Mouse (Mus musculus) MN1 (cell line): Measurements from ENCODE around the gene Jdp2.

Experiments used
- DNase-seq: peaks from one replicate; pipeline ENCODE4 v3.0.0-alpha.2; 2016; ENCODE audit warnings: low spot score

Gene Jdp2

DNA sequence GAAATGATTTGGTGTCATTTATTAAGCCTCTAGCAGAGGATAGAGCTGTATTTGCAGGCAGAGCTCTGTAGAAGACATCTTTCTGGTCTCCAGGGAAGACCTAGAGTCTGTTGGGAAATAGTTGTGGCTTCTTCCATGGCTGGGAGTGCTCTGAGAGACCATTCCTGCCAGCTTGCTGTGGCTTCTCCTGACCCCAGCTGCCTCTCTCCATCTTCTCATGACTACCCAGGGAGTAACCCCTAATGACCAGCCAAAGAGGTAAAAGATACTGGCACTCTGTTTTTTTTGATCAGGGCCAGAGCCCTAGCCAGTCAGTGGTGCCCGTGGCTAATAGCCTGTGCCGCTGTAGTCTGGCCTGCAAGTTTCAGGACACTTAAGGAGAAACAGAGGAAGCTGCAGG lies 3.3 kb downstream of the Jdp2 start:
- DNase-seq, result no peak

DNA sequence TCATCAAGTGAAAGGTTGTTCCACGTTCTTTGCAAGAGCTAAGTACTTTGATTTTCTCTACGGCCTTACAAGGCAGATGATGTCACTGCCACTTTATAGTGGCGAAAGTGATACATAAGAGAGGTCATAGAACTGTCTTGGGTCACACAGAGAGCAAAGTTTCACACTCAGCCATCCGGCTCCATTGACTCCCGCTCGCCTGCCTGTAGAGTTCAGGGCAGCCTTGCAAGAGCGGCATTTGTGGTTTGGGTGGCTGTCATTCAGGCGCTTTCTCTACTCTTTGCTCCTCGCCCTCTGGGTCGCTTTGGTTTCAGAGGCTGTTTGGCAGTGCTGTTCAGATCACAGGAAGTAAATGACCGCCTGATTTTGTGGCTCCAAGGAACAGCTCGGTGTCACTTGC lies 4.0 kb downstream of the Jdp2 start:
- no peak for DNase-seq

DNA sequence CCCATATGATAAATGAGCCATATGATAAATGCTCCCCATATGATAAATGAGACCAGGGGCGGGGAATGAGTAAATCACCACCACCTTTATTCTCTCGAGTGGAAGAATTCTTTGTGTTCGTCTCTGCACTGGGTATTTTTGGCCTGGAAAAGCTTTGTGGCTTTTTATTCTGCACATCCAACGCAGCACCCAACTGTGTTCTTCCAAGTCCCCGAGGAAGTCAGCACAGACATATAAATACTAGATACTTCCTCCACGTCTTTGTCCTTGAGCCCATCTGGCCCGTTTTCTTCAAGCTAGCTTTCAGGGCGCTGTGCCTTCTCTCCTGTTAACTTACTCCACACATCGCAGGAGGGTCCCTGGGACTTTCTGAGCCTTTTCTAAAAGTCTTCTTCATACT lies 4.9 kb downstream of the Jdp2 start:
- DNase-seq, result no peak

DNA sequence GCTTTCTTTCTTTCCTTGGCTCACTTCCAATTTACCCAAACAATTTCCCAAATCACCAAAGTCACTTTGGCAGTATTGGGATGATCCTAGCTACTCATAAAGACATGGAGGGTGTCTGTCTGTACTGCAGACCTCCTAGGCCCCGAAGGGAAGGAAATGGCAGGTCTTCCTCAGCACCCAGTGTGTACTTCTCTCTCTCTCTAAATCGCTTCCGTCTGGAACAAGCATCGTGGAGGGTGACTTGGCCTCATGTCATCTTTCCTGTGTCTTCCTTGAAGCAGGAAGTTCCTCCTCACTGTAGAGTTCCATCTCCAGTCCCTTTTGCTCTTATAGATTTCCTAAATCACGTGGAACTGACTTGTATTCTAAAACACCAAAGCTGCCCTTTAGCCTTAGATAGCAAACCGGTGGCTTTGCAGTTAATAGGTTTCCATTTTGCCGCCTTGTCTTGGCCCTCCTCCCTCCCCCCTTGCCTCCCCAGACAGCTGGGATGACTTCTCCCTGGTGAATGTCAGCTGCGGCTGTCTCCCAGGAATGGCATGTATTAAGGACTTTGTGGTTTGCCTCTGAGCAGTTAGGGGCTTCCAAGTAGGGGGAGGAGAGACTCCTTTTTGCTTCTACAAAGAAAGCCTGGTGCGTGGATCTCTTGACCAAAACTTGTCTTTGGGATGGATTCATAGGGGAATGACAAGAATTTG lies 5.6 kb downstream of the Jdp2 start:
- DNase-seq, result no peak

DNA sequence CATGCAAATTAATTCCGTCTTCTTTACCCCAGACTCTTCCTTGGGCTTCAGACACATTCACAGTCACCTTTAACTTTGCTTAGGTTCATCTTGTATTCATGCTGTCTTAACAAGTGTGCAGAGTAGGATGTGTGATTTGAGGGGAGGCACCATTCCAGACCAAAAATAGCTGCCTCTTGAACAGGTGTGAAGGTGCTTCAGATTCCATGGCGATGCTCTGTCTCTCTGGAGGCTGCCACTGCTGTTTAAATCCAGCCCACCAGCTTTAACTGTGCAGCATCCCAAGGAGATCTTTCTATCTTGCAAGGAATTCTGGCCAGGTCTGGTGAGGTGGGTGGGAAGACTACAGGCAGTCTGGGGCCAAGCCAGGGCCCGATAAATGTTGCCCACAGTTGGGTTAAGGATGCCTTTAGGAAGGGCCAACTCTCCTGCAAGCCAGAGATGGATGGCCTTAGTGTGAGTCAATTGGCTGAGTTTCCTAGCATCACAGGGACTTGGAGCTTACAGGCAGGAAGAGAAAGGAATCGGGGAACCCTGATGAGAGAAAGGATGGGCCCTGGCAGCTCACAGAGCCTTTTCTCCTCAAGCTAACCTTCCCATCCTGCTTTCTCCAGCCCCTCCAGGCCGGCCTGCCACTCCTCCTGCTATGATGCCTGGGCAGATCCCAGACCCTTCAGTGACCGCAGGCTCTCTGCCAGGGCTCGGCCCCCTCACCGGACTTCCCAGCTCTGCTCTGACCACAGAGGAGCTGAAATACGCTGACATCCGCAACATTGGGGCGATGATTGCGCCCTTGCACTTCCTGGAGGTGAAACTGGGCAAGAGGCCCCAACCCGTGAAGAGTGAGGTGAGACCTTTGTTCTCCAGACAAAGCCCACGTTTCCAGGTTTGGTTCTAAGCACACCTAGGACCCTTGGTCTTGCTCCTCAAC lies 9.0 kb downstream of the Jdp2 start:
- no peak for DNase-seq

DNA sequence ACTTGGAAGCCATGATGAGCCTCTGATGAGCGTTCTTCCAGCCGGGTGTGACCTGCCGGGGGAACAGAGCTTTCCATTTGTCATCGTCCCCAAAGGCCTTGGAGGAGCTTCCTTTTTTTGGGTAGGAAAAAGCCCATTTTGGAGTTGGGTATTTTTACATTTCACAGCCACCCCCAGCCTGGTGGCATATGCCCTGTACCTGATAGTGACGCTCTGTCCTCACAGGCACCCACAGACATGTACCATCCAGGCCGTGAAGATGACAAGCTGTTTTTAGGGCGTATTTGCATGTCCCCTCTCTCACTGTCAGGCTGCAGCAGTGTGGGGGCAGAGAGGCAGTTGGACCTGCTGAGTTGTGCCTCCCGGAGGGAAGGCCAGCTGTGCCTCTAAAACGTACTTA lies 11.3 kb downstream of the Jdp2 start:
- DNase-seq, result no peak

DNA sequence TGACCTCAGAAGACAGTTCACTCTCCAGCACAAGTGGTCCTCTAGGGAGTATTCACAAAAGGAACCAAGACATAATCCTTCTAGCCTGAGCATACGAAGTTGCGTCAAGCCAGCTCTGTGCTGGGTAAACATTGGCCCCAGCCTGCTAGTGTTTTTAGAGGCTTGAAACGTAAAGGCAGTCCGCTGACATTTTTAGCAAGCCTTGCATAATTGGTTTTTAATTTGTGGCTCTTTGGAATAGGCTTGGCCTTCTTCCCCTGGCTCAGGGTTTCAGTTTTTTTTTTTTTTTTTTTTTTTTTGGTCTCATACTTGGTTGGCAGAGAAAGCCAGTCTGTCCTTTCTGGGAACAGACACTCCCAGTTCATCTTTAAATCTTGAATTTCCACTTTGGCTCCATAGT lies 15.3 kb downstream of the Jdp2 start:
- no peak for DNase-seq

DNA sequence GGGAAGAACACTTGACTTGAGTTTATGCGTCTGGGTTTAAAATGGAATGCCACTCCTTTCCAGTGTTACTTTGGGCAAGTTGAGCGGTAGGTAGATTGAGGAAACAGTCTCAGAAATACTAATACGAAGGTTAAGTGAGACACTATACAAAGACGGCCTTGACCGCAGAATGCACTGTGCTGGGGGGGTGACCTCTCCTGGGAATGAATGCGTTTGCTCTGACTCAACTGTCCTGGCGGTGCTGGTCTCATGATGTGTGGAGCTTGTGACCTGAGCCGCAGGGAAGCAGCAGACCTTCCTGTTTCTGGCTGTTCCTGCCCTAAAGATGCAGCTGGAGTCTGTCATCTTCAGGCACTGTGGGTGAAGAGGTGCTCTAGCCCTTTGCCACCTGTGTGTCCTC lies 16.7 kb downstream of the Jdp2 start:
- DNase-seq, result no peak

DNA sequence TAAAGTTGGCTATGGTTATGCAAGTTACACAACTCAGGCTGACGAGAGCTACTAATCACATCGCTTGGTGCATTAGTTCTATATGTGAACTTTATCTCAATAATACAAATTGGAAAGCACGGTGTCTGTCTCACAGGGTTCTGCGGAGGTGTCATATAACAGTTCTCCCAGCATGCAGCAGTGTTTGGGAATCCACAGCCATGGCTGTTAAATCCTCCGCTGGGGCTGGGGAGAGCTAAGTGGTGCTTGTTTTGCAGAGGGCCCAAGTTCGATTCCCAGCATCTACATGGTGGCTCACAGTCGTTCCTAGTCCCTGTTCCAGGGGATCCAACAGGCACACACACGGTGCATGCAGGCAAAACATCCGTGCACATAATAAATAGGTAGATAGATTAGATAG lies 19.1 kb downstream of the Jdp2 start:
- DNase-seq, result no peak

DNA sequence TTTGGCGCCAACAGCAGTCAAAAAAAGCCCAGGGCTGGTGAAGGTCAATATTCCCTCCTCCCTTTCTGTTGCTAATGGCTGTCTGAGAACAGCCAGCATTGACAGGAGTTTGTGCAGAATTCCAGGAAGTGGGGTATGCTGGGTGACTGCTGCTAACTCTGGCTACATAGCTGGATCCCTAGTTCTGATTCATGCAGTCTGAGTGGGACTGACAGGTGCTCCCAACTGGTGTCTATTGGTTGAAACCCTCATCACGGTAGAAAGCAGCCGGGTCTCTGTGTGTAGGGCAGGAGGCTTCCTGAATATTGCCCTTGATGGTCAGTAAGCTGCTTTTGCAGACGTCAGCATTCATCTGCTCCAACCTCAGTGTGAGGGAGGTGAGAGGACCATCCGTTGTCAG lies 19.6 kb downstream of the Jdp2 start:
- no peak for DNase-seq

DNA sequence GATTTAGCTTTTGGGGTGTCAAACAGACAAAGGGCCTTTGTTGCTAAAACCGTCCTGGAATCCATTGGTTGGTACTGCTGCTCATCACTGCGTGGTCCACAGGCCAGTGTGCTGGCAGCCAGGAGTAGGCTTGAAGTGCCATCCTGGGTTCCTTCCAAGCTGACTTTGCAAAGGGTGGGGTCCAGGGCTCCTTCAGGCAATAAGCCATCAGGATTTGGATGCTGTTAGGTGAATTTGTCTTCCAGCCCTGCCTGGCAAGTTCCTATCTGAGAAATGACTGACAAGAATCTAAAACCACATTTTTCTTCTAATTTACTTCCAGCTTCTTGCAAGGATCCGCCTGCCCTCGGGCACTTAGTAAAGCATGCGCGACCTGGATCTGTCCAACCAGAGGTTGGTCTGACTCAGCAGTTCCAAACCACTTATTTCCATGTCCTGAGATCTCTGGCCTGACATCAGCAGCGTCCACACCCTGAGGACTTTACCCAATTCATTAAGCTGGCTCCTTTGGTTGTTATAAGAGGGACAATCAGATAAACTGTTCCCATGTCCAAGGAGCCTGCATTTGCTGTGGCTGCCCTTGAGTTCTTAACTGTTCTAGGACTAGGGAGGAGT lies 20.6 kb downstream of the Jdp2 start:
- DNase-seq, result peak; percentile 58

DNA sequence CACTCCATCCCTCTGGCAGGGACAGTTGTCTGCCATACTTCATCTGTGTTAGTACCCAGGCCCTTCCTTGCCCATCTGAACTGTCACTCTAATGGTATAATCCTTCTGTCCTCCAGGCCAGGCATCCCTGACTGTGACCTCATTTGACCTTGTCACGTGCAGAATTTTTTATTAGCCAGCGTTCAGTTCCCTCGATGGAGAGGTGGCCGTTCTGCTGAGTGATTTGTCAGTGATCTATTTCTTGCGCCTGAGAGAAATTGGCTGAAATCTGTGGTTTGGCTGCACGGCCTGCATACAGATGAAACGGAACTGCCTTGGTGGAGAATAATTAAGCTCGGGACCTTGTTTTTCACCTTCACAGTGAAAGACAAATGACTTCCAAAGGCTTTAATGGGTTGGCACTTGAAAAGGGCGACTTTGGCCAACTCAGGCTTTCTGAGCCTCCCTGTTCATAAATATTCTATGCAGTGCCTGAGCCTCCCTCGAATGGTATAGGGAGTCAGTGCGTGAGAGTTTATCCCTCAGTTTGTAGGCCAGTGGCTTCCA lies 21.1 kb downstream of the Jdp2 start:
- DNase-seq, result no peak

DNA sequence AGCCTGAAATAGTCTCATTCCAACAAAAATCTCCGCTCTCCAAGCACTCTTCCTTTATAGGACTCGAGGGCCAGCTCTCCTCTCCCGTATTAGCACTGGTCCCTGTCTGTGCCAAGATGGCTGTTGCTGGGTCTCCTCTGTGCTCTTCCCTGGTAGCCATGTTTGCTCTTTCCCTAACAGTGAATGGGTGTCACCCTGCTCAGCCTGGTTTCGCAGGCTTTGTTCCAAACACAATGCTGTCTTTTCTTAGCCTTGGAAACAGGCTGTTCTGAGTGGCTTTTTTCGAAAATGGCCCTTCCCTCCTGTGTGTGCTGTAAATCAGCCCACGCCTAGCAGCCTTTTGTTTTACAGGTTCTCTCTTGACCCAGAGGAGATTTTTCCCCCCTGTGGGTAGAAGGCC lies 22.2 kb downstream of the Jdp2 start:
- DNase-seq, result no peak

DNA sequence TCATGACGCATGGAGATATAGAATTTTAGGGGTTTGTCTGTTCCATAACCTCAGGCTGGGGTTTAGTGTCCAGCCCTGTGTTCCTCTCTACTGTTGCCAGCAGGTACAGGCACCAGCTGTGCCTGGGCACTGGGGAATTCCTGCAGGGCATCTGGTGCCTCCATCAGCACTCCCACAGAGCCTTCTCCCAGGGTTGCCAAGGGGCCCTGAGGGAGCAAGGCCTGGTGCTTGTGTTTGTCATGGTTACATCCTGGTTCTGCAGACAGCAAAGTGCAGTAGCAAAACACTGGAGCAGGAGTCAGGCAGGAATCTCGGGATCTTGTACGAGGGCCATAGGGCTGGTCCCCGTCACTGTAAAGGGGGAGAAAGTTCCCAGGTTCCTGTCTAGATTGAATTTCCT lies 22.8 kb downstream of the Jdp2 start:
- peak; percentile 88 for DNase-seq

DNA sequence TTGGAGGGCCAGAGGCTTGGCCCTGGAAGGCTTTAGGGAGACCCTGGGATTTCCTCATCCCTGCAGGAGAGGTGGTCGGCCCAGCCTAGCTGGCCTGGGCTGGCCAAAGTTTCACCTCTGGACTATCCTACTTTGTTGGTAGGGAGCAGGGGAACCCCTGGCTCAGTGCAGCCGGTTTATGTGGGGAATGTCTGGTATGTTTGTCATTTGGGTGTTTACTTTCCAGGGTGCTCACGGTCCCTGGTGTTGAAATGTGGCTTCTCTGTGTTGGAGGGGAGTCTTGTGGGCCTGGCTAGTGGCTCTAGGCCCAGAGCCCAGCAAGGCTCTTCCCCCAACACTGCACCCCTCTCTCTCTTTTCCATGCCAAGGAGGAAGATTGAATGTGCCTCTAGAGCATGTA lies 24.9 kb downstream of the Jdp2 start:
- DNase-seq, result no peak

DNA sequence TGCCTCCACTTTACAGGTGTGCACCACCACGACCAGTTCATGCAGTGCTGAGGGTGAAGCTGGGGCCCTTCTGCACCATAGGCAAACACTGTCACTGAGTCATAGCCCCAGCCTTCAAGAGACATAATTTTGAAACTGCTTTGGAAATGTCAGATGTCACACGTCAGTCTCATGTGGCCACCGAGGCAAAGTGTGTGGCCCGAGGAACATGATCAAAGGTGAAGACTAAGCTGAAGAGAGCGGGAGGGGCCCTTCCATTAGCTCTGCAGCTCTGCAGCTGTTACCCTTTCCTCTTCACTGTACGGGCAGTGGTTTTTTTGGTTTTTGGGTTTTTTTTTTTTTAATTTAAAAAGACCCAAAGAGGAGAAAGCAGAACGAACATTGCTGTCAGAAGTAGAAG lies 25.8 kb downstream of the Jdp2 start:
- no peak for DNase-seq

DNA sequence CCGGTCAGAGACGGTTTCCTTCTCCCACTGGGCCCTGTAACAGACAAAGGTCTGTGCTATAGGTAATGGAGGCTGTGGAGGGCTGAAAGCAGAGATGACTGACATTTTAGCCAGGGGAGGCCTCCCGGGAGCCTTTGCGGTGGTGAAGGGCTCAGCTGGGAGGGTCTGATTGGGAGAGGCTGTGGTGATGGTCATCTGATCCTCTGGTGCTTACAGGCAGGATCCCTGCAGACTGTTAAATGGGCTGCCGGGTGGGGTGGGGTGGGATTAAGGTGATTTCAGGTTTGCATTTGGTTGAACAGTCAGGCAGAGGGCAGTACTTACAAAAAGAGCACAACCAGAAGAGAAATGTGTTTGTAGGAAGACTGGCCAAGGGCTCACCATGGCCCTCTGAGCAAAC lies 27.0 kb downstream of the Jdp2 start:
- no peak for DNase-seq

DNA sequence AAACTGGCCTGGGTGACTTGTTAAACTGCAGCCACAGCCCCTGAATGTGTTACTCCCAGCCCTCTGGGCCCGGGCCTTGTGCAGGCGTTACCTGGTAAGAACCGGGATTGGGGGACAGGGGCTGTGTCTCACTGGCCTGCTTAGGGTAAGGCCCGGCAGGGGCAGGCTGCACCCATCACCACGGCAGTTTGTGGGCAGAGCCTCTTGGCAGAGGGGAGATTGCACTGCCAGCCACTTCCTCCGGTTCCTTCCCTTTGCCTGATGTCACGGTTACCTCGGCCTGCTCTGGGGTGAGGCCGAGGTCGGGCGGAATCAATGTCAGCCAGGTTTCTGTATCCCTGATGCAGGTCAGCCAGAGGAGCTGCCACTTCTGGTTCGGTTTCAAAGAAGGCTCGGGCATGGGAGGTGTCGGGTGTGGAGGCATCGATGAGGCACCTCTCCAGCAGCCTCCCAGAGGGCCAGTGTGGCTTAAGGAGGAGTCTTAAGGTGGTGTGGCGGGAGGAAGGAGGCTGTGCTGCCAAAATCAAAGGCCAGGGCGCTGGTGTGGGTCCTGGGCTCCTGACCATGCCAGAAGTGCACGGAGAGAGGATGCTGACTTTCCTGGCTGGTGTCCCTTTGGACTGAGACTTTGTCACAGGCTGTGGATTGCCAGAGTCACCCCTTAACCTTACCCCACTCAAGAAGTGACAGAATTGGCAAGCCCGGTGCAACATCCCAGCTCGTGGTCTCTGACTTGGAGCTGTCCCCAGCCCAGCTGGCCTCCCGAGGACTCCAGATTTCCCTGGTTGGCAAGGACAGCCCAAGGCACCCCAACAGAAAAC lies 31.0 kb downstream of the Jdp2 start:
- no peak for DNase-seq

DNA sequence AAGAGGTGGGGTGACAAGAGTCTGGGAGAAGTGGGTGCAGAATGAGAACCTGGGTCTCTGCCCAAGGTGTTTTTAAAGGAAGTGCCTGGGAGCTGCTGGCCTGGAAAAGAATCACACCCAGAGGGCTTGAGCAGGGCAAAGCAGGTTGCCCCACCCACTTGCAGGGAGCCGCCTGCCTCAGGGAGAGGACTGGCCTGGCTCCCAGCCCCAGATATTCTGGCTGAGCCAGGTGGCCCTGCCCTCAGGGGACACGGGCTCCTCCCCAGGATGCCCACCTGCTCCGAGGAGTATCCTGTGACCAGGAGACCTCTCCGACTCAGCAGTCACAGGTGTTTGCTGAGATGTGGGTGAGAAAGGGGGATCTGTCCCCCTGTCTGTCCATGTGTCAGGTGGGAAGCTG lies 32.4 kb downstream of the Jdp2 start:
- no peak for DNase-seq

DNA sequence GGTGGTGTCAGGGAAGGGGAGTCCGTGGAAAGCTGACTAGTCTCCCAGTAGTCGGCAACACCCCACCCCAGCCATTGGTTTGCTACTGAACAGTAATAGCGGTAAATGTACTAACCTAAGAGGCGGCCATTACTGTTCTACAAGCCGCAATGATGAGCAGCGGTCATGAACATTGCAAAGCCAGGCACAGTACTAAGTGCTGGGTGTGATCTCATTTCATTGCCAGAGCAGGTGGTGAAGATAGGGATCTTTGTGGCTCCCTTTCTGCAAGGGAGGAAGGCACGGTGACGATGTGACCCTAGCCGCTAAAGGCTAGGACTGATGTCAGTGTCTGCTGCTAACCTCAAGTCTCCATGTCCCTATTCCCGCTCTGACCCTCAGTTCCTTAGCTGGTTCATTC lies 33.5 kb downstream of the Jdp2 start:
- no peak for DNase-seq

DNA sequence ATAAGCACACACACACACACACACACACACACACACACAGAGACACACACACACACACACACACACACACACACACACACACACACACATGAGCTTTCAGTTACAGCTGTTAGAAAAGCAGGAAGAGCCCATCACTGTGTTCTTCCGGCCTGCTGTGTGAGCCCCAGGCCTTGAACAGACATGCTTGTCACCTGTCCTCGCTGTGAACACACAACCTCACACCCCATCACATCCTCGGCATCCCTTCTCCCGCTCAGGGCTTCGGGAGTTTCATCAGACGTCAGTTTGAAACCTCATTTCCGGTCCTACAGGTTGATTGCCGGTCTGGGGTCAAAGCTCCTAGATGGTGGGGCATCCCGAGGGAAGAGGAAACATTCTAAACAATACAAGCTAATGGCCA lies 39.1 kb downstream of the Jdp2 start:
- DNase-seq, result no peak
